Mouse (Mus musculus) myocyte (in vitro differentiated cells): ENCODE measurements around the gene Prkd3. TPM values are rescaled to one million over a fixed set of nuclear protein-coding genes. Genes with fewer than 3 reads are reported as not detected.

ENCODE experiments used
- H3K27me3 ChIP-seq: one replicate; pipeline ENCODE4 v1.6.1; 2011; ENCODE audit not compliant: control insufficient read depth, insufficient read depth, insufficient read length
- H3K36me3 ChIP-seq: one replicate; pipeline ENCODE4 v1.6.1; 2011; ENCODE audit not compliant: control insufficient read depth, insufficient read depth
- H3K4me2 ChIP-seq: one replicate; pipeline ENCODE4 v1.6.1; 2011; ENCODE audit warnings: low read depth, control low read depth
- H3K4me3 ChIP-seq: one replicate; pipeline ENCODE4 v1.5.1; 2011; ENCODE audit warnings: mild to moderate bottlenecking, control low read depth, moderate library complexity
- H3K79me2 ChIP-seq: one replicate; pipeline ENCODE4 v1.6.1; 2011; ENCODE audit not compliant: control insufficient read depth, insufficient read depth
- H3ac ChIP-seq: one replicate; pipeline ENCODE4 v1.6.1; 2011; ENCODE audit not compliant: control insufficient read depth, insufficient read length
- CEBPB ChIP-seq: IDR thresholded peaks from 2 replicates; pipeline ENCODE4 v1.6.1; 2011; ENCODE audit warnings: mild to moderate bottlenecking, moderate library complexity; ENCODE audit not compliant: poor library complexity, insufficient read depth, severe bottlenecking
- E2F4 ChIP-seq: IDR thresholded peaks from one replicate; pipeline ENCODE4 v1.6.1; 2011; ENCODE audit warnings: mild to moderate bottlenecking, control low read depth, moderate library complexity; ENCODE audit not compliant: insufficient read depth
- MAX ChIP-seq: IDR thresholded peaks from one replicate; pipeline ENCODE4 v1.6.1; 2011; ENCODE audit warnings: low read depth, mild to moderate bottlenecking, control low read depth
- MYOD1 ChIP-seq, 3 experiments: IDR thresholded peaks; one replicate each; pipeline ENCODE4 v1.6.1; 2011; ENCODE audit warnings: control low read depth in 2 of 3, low read depth in 2 of 3, mild to moderate bottlenecking in 2 of 3, moderate library complexity in 1 of 3; ENCODE audit not compliant: insufficient read length in 2 of 3, control insufficient read depth in 1 of 3
- MYOG ChIP-seq, 3 experiments: IDR thresholded peaks; one replicate each; pipeline ENCODE4 v1.6.1; 2011; ENCODE audit warnings: control low read depth in 2 of 3, low read depth in 2 of 3, mild to moderate bottlenecking in 2 of 3; ENCODE audit not compliant: insufficient read length in 2 of 3, control insufficient read depth in 1 of 3, insufficient read depth in 1 of 3
- POLR2A ChIP-seq: IDR thresholded peaks from one replicate; pipeline ENCODE4 v1.6.1; 2011; ENCODE audit warnings: low read depth, mild to moderate bottlenecking, control low read depth, moderate library complexity; ENCODE audit not compliant: insufficient read length
- POLR2AphosphoS2 ChIP-seq: IDR thresholded peaks from one replicate; pipeline ENCODE4 v1.6.1; 2011; ENCODE audit warnings: low read depth, control low read depth; ENCODE audit not compliant: insufficient read length
- REST ChIP-seq: IDR thresholded peaks from one replicate; pipeline ENCODE4 v1.6.1; 2011; ENCODE audit warnings: mild to moderate bottlenecking, control low read depth, moderate library complexity; ENCODE audit not compliant: insufficient read depth, insufficient read length
- SRF ChIP-seq: IDR thresholded peaks from one replicate; pipeline ENCODE4 v1.6.1; 2011; ENCODE audit warnings: low read depth; ENCODE audit not compliant: control insufficient read depth, insufficient read length
- TCF12 ChIP-seq: IDR thresholded peaks from one replicate; pipeline ENCODE4 v1.6.1; 2011; ENCODE audit warnings: mild to moderate bottlenecking, control low read depth; ENCODE audit not compliant: poor library complexity, insufficient read depth, severe bottlenecking
- TCF3 ChIP-seq: IDR thresholded peaks from one replicate; pipeline ENCODE4 v1.6.1; 2011; ENCODE audit warnings: low read depth, control low read depth; ENCODE audit not compliant: insufficient read length
- USF1 ChIP-seq: IDR thresholded peaks from one replicate; pipeline ENCODE4 v1.6.1; 2011; ENCODE audit warnings: low read depth, mild to moderate bottlenecking, control low read depth, moderate library complexity
- polyA plus RNA-seq: library from polyadenylated mRNA; unstranded; fragments of >200 nt; fragmentation: generic; extraction: Trizol; gene quantifications from one replicate; pipeline ENCODE4 v1.2.1, GENCODE M21; 2012; ENCODE audit warnings: missing spikeins

Gene Prkd3
- polyA plus RNA-seq, 1 experiment: 11.4 TPM

- peak within 1 kb of the TSS; percentile 78 for H3K4me2 ChIP-seq
- H3K4me3 ChIP-seq: peak within 1 kb of the TSS; percentile 41
- H3K79me2 ChIP-seq: no peaks in the 10 kb centered on the region
- no peaks in the 10 kb centered on the region for H3K27me3 ChIP-seq
- no peak for TF ChIP-seq CEBPB
- TF ChIP-seq POLR2A: peak; percentile 66
- TF ChIP-seq POLR2AphosphoS2: peak; percentile 83
- peak within 1 kb of the TSS; percentile 36 for H3ac ChIP-seq
- H3K36me3 ChIP-seq: peaks cover 12% of the 10 kb centered on the region
These were observed 104.2 kb downstream of the Prkd3 start, which contains the start of gene Cebpzos for GRCm38 (mm10) chr17:78916369-78916813. TSS of gene Cebpzos (plus strand) at chr17:78916500.

- TF ChIP-seq TCF12 (no peak), MYOD1 (IDR thresholded peaks at IDR 0.05; ENCODE audit: control insufficient read depth in 1 of 3, insufficient read length in 2 of 3, low read depth in 2 of 3) (no peak), SRF (no peak), E2F4 (no peak), USF1 (no peak), MAX (no peak), TCF3 (no peak), MYOG (IDR thresholded peaks at IDR 0.05; ENCODE audit: control insufficient read depth in 1 of 3, insufficient read depth in 1 of 3, insufficient read length in 2 of 3, low read depth in 2 of 3) (no peak), POLR2A (no peak), CEBPB (no peak), POLR2AphosphoS2 (no peak), REST (no peak)
- H3K27me3 ChIP-seq: no peaks in the 10 kb centered on the region
- peaks cover 8% of the 10 kb centered on the region for H3K36me3 ChIP-seq
- H3K4me2 ChIP-seq: peak overlapping the region; percentile 78
- H3ac ChIP-seq: no peak overlapping the region
- no peaks in the 10 kb centered on the region for H3K79me2 ChIP-seq
- peak overlapping the region; percentile 41 for H3K4me3 ChIP-seq
These were observed 104.8 kb downstream of the Prkd3 start for GRCm38 (mm10) chr17:78915772-78916171.

- TF ChIP-seq MYOG (IDR thresholded peaks at IDR 0.05; ENCODE audit: control insufficient read depth in 1 of 3, insufficient read depth in 1 of 3, insufficient read length in 2 of 3, low read depth in 2 of 3) (no peak), TCF3 (no peak), TCF12 (no peak)
- Histone ChIP-seq H3K27me3 (no peaks in the 10 kb centered on the region), H3ac (no peak overlapping the region), H3K4me3 (no peak overlapping the region), H3K36me3 (no peaks in the 10 kb centered on the region), H3K4me2 (no peak overlapping the region), H3K79me2 (no peaks in the 10 kb centered on the region)
These were observed 106.7 kb downstream of the Prkd3 start for GRCm38 (mm10) chr17:78913921-78914320.

- Histone ChIP-seq H3K27me3 (no peaks in the 10 kb centered on the region), H3K79me2 (no peaks in the 10 kb centered on the region), H3ac (no peak overlapping the region), H3K4me3 (no peak overlapping the region), H3K4me2 (peak overlapping the region; percentile 39), H3K36me3 (no peaks in the 10 kb centered on the region)
- no peak for TF ChIP-seq POLR2A
- no peak for TF ChIP-seq TCF3
- TF ChIP-seq MYOD1 (IDR thresholded peaks at IDR 0.05; ENCODE audit: control insufficient read depth in 1 of 3, insufficient read length in 2 of 3, low read depth in 2 of 3): no peak
- TF ChIP-seq USF1: no peak
- TF ChIP-seq MAX: no peak
- TF ChIP-seq POLR2AphosphoS2: no peak
These were observed 107.7 kb downstream of the Prkd3 start for GRCm38 (mm10) chr17:78912861-78913281.

- Histone ChIP-seq H3K4me2 (no peak overlapping the region), H3K4me3 (no peak overlapping the region), H3K27me3 (no peaks in the 10 kb centered on the region), H3K36me3 (no peaks in the 10 kb centered on the region), H3ac (no peak overlapping the region), H3K79me2 (no peaks in the 10 kb centered on the region)
- TF ChIP-seq MYOG (IDR thresholded peaks at IDR 0.05; ENCODE audit: control insufficient read depth in 1 of 3, insufficient read depth in 1 of 3, insufficient read length in 2 of 3, low read depth in 2 of 3): no peak
These were observed 111.2 kb downstream of the Prkd3 start for GRCm38 (mm10) chr17:78909374-78909773.

GRCm38 (mm10) chr17:78906892-78907291, 113.7 kb downstream of the Prkd3 start, which contains the start of gene Sult6b1:
TSS of gene Sult6b1 (minus strand) at chr17:78906992.
- no peak within 1 kb of the TSS for H3ac ChIP-seq
- H3K79me2 ChIP-seq: no peaks in the 10 kb centered on the region
- H3K36me3 ChIP-seq: no peaks in the 10 kb centered on the region
- no peak within 1 kb of the TSS for H3K4me3 ChIP-seq
- H3K27me3 ChIP-seq: no peaks in the 10 kb centered on the region
- no peak within 1 kb of the TSS for H3K4me2 ChIP-seq
- TF ChIP-seq MYOD1 (IDR thresholded peaks at IDR 0.05; ENCODE audit: control insufficient read depth in 1 of 3, insufficient read length in 2 of 3, low read depth in 2 of 3) (no peak), USF1 (no peak), MYOG (IDR thresholded peaks at IDR 0.05; ENCODE audit: control insufficient read depth in 1 of 3, insufficient read depth in 1 of 3, insufficient read length in 2 of 3, low read depth in 2 of 3) (no peak), REST (no peak), POLR2AphosphoS2 (no peak), TCF3 (no peak), MAX (no peak), TCF12 (no peak), CEBPB (no peak), POLR2A (no peak), SRF (no peak), E2F4 (no peak)
